Mouse (Mus musculus) embryonic facial prominence, embryonic 11.5 days (tissue): ENCODE measurements around the gene Lck. TPM values are rescaled to one million over a fixed set of nuclear protein-coding genes. Genes with fewer than 3 reads are reported as not detected.

Source experiments
- ATAC-seq: fragments of 200-750 bp; cut with Nextera tagmentation; replicated peaks from 2 replicates; pipeline ENCODE4 v1.8.0; 2017; ENCODE audit warnings: low read depth; ENCODE audit not compliant: insufficient number of reproducible peaks, low FRiP score, low TSS enrichment
- DNase-seq: peaks from one replicate; pipeline ENCODE4 v3.0.0-alpha.2; 2015; ENCODE audit warnings: low spot score
- H3K27ac ChIP-seq: fragments of 300-500 bp; sonication (generic); replicated peaks from 2 replicates; pipeline ENCODE4 v1.5.1; 2014; ENCODE audit warnings: mild to moderate bottlenecking, low read depth, low read length, control low read depth
- H3K27me3 ChIP-seq: fragments of 300-500 bp; sonication (generic); 2 replicates; pipeline ENCODE4 v1.6.1; 2014; ENCODE audit warnings: mild to moderate bottlenecking, low read length, moderate library complexity, mixed read lengths; ENCODE audit not compliant: control insufficient read depth, insufficient read depth
- H3K36me3 ChIP-seq: fragments of 300-500 bp; sonication (generic); replicated peaks from 2 replicates; pipeline ENCODE4 v1.6.1; 2014; ENCODE audit warnings: low read depth, mild to moderate bottlenecking, low read length, moderate library complexity, mixed read lengths; ENCODE audit not compliant: control insufficient read depth, insufficient read depth
- H3K4me1 ChIP-seq: fragments of 300-500 bp; sonication (generic); 2 replicates; pipeline ENCODE4 v1.6.1; 2014; ENCODE audit warnings: low read length, mixed read lengths; ENCODE audit not compliant: control insufficient read depth, insufficient read depth
- H3K4me2 ChIP-seq: fragments of 300-500 bp; sonication (generic); 2 replicates; pipeline ENCODE4 v1.6.1; 2014; ENCODE audit warnings: low read depth, mild to moderate bottlenecking, control low read depth, low read length, moderate library complexity
- H3K4me3 ChIP-seq: fragments of 300-500 bp; sonication (generic); 2 replicates; pipeline ENCODE4 v1.5.1; 2014; ENCODE audit warnings: low read depth, low read length, control low read depth
- H3K9ac ChIP-seq: fragments of 300-500 bp; sonication (generic); replicated peaks from 2 replicates; pipeline ENCODE4 v1.6.1; 2014; ENCODE audit warnings: mild to moderate bottlenecking, control low read depth, low read length
- H3K9me3 ChIP-seq: fragments of 300-500 bp; sonication (generic); replicated peaks from 2 replicates; pipeline ENCODE4 v1.6.1; 2016; ENCODE audit warnings: mild to moderate bottlenecking, low read length, inconsistent platforms, mixed read lengths; ENCODE audit not compliant: control insufficient read depth
- WGBS: fragments of 180-500 bp; shearing (Covaris S2); extraction: QIAGEN DNeasy Blood & Tissue Kit; methylation state at CpG from one replicate; pipeline ENCODE4 v1.1.7; 2014; 5-methylcytosine and 5-hydroxymethylcytosine counted together
- polyA plus RNA-seq: library from polyadenylated mRNA; unstranded; fragments of >200 nt; fragmentation: Nextera tagmentation; extraction: Ambion mirVana; gene quantifications from 2 replicates; pipeline ENCODE4 v1.2.1, GENCODE M21; 2014

Lck gene
- polyA plus RNA-seq, 1 experiment from 2014 or later = 11.3 TPM

DNA sequence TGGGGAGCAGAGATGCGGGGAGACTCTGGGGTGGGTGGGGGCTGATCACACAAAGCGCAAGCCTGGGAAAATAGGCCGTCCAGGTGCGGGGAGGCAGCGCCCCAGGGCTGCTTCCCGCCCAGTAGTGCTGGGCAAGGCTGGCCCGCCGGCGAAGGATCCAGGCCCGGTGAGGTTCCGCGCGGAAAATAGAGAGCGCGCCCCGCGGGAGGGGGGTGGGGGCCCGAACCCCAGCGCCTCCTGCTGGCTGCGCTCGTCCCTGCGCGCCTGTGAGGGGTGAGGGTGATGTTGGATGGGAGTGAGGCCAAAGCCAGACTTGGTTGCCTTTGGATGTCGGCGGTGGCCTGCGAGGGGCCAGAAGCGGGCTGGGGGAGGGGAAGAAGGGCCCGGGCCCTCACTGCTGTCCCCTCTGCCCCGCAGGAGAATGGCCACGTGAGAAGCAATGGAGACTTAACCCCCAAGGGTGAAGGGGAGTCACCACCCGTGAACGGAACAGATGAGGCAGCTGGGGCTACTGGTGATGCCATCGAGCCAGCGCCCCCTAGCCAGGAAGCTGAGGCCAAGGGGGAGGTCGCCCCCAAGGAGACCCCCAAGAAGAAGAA is 59.0 kb downstream of the Lck start:
- Histone ChIP-seq H3K27me3 (no peaks in the 10 kb centered on the region), H3K4me2 (peak overlapping the region; percentile 58), H3K36me3 (peaks cover 8% of the 10 kb centered on the region), H3K4me1 (no peaks in the 10 kb centered on the region; the same call in 1 of the 2 replicates), H3K4me3 (peak overlapping the region; percentile 100), H3K9ac (peak overlapping the region; percentile 100), H3K27ac (peak overlapping the region; percentile 98), H3K9me3 (no peaks in the 10 kb centered on the region)
- 0% methylated on average over 33 of the region's 35 CpGs for WGBS
- ATAC-seq (peak; percentile 11), DNase-seq (peak; percentile 82)

DNA sequence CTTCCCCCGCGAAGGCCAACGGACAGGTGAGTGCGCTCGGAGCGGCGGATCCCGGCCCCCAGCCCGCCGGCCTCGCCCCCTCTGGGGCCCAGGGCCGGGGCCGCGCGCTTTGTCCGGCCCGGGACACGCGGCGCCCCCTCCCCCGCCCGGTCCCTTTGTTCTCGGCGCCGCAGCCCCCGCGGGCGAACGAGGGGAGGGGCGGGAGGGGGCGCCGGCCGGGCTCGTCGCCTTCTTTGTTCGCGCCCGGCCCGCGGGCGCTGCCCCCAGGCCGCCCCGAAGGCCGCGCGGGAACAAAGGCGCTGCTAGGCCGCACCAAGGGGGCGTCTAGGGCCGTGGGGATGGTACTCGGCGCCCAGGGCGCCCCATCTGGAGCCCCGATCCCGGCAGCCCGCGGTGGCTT is 59.5 kb downstream of the Lck start:
- no peaks in the 10 kb centered on the region for H3K9me3 ChIP-seq
- peaks cover 8% of the 10 kb centered on the region for H3K36me3 ChIP-seq
- peak overlapping the region; percentile 98 for H3K27ac ChIP-seq
- H3K27me3 ChIP-seq = no peaks in the 10 kb centered on the region
- peak overlapping the region; percentile 100 for H3K4me3 ChIP-seq
- H3K4me2 ChIP-seq = peak overlapping the region; percentile 58
- peak; percentile 12 for ATAC-seq
- WGBS = 0% methylated on average over 32 of the region's 57 CpGs
- H3K9ac ChIP-seq = peak overlapping the region; percentile 100
- DNase-seq = peak; percentile 41
- H3K4me1 ChIP-seq = no peaks in the 10 kb centered on the region; the same call in 1 of the 2 replicates

DNA sequence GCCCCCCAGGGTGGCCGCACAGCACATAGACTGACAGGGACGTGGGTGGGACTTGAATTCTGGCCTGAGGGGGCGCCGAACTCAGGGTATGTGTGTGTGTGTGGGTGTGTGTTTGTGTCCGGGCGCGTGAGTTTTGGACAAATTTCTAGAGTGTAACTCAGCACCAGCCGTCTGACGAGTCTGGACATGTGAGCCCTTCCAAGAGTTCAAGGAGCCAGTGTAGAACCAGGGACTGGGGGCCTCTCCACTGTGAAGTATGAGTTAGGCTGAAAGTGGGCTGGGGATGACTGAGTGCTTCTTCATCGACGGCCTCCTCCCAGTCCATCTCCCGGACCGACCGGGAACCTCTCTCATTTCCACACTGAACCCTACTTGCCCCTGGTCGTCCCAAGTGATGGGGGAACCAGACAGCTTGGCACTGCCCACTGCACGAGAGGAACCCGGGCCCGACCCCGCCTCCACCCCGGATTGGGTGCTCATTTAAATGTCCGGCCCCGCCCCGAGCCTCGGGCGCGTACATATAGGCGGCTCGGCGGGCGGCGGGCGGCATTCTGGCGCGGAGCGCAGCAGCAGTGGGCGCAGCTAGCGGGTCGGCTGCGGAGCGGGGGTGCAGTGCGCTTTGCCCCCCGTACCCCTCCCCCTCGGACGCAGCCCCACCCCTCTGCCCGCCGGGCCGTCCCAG is 60.2 kb downstream of the Lck start, which contains the start of gene Marcksl1:
Gene Marcksl1 (plus strand): TSS at position 496 of the 682 bp plus-strand sequence.
- H3K4me3 ChIP-seq = peak within 1 kb of the TSS; percentile 100
- H3K27me3 ChIP-seq = no peaks in the 10 kb centered on the region
- peak within 1 kb of the TSS; percentile 58 for H3K4me2 ChIP-seq
- 4% methylated on average over 47 of the region's 47 CpGs for WGBS
- no peaks in the 10 kb centered on the region for H3K9me3 ChIP-seq
- peaks cover 8% of the 10 kb centered on the region for H3K36me3 ChIP-seq
- no peaks in the 10 kb centered on the region; the same call in 1 of the 2 replicates for H3K4me1 ChIP-seq
- peak; percentile 94 for DNase-seq
- peak within 1 kb of the TSS; percentile 98 for H3K27ac ChIP-seq
- peak within 1 kb of the TSS; percentile 100 for H3K9ac ChIP-seq
- peak; percentile 82 for ATAC-seq

DNA sequence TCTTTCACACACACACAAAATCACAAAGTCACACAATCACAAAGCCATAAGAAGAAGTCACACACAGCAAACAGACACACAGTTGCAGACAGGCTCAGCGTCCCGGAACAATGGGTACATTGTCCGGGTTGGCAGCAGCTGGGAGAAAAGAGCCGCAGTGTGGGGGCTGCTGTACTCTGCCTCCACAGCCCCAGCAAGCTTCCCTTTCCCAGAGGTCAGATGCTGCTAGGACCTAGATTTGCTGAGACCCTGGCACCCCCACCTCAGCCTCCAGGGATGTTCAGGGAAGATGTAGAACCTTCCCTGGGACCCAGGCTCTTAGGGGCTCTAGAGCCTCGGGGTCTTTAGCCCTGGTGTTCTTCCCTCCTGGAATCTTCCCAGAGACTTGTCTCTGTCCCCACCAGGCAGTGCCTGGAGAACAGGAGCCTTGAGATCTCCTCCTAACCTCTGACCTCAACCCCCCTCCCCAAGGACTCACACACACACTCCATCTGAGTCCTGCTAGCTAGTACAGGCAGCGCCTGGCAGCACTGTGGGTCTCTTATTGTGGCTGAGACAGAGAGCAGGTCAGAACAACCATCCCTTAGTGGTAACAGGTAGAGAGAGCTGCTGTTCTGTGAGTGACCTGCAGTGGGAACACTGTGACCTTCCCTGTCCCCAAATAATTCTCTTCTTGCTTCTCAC is 61.9 kb downstream of the Lck start:
- WGBS = 18% methylated on average over 6 of the region's 6 CpGs
- ATAC-seq (no peak), DNase-seq (no peak)
- no peak overlapping the region for H3K4me3 ChIP-seq
- H3K9ac ChIP-seq = no peak overlapping the region
- peaks cover 1% of the 10 kb centered on the region for H3K36me3 ChIP-seq
- no peaks in the 10 kb centered on the region; the same call in 1 of the 2 replicates for H3K4me1 ChIP-seq
- no peaks in the 10 kb centered on the region for H3K27me3 ChIP-seq
- H3K9me3 ChIP-seq = no peaks in the 10 kb centered on the region
- no peak overlapping the region for H3K4me2 ChIP-seq
- H3K27ac ChIP-seq = no peak overlapping the region

DNA sequence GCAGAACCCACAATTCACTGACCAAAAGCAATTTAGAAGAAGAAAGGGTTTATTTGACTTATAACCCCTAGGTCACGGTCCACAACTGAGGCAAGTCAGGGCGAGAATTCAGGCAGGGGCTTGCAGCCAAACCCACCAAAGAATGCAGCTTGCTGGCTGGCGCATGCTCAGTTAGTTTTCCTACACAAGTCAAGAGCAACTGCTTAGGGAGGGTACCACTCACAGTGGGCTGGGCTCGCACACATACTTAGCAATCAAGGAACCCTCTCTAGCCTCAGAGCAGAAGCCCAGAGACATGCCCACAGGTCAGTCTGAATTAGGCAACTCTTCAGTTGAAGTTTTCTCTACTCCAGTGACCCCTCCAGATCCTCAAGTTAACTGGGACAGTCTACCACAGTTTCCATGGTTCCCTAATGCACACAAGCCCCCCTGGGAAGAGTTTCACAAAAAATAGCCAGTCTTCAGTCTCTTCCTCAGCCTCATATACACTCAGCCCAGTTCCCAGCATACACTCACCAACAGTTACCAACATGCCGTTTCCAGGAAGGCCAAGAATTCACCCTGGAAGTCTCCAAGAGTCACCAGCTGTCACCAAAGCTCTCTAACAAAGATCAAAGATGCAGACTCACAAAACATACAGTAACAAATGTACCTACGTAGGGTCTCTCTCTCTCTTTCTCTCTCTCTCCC is 62.6 kb downstream of the Lck start:
- Histone ChIP-seq H3K9me3 (no peaks in the 10 kb centered on the region), H3K4me3 (no peak overlapping the region), H3K4me2 (no peak overlapping the region), H3K36me3 (no peaks in the 10 kb centered on the region), H3K4me1 (no peaks in the 10 kb centered on the region; the same call in 1 of the 2 replicates), H3K27me3 (no peaks in the 10 kb centered on the region), H3K27ac (no peak overlapping the region), H3K9ac (no peak overlapping the region)
- DNase-seq (no peak), ATAC-seq (no peak)
- 33% methylated on average over 6 of the region's 6 CpGs for WGBS

DNA sequence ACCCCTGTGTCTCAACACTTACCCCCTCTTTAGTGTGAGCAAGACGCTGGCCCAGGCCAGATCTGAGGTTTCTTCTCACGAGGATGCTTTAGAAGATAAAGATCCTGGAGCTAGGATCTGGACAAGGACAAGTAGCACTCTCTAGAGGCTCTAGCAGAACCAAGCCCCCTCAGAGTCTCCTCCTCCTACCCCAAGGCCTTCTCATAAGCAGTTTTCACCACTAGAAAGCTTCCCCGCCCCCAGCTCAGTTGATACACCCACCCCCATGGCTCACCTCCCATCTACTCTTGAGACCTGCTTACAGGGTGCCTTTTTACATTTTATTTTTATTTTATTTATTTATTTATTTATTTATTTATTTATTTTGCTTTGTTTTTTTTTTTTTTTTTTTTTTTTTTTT is 63.8 kb downstream of the Lck start:
- H3K27me3 ChIP-seq = no peaks in the 10 kb centered on the region
- H3K27ac ChIP-seq = no peak overlapping the region
- no peak for DNase-seq
- H3K4me3 ChIP-seq = no peak overlapping the region
- no peaks in the 10 kb centered on the region; the same call in 1 of the 2 replicates for H3K4me1 ChIP-seq
- 63% methylated on average over 3 of the region's 3 CpGs for WGBS
- ATAC-seq = no peak
- no peaks in the 10 kb centered on the region for H3K36me3 ChIP-seq
- H3K9ac ChIP-seq = no peak overlapping the region
- H3K9me3 ChIP-seq = no peaks in the 10 kb centered on the region
- H3K4me2 ChIP-seq = no peak overlapping the region

DNA sequence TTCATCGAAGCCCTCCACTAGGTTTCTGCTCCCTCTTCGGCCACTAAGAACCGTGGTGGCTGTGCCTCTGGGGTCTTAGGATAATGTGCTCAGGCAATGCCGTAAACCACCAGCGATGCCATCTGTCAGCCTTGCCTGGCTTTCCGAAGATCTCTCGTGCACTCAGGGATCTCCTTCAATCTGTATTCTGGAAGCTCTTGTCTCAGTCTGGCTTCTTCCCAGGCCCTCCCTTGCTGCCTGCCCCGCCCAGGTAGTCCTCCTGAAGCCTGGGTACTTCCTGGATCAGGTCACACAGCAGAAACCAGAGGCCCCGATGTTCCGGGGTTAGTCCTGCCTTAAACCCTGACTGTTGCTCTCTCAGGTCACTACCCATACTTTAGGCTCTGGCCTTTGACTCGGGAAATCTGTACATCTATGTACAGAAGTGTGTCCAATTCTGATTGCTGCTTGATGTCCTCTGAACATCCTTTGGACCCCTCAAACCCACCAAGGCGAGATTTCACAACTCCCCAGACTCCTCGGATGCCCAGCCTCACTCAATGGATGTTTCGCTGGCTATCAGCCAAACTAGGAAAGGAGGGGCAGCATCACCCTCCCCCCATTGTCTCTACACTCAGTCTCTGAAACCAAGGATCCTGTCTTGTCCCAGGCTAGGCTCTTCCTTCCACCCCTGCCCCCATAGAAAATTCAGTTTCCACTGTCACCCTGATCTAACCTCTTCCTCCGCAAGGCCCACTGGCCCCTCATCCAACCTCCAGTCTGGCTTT is 64.4 kb downstream of the Lck start:
- WGBS = 70% methylated on average over 15 of the region's 15 CpGs
- H3K9ac ChIP-seq = no peak overlapping the region
- no peak overlapping the region for H3K4me3 ChIP-seq
- DNase-seq = no peak
- H3K36me3 ChIP-seq = no peaks in the 10 kb centered on the region
- ATAC-seq = no peak
- H3K4me2 ChIP-seq = no peak overlapping the region
- no peaks in the 10 kb centered on the region for H3K9me3 ChIP-seq
- H3K4me1 ChIP-seq = no peaks in the 10 kb centered on the region; the same call in 1 of the 2 replicates
- no peaks in the 10 kb centered on the region for H3K27me3 ChIP-seq
- H3K27ac ChIP-seq = no peak overlapping the region
